Mouse (Mus musculus): ENCODE results near the gene Fam81a.

The Fam81a gene

DNA sequence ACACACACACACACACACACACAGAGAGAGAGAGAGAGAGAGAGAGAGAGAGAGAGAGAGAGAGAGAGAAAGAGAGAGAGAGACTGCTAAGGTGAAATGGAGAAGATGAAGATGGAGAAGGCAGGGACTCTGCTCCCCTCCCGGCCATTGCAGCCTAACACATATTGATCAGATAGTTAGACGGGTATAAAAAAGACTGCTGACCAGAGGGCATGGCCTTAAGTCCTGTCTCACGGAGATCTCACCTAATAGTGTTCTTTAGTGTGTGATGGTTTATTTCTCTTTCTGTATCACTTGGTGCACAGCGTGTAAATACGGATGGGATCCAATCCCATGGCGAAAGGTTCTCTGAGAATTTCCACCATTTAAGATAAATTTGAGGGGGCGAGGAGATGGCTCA lies at the start of gene Fam81a:
TSS of gene Fam81a (minus strand) at position 101 of the 400 bp plus-strand sequence.
- DNase-seq (ENCODE audit: low read depth, low spot score): no peak

DNA sequence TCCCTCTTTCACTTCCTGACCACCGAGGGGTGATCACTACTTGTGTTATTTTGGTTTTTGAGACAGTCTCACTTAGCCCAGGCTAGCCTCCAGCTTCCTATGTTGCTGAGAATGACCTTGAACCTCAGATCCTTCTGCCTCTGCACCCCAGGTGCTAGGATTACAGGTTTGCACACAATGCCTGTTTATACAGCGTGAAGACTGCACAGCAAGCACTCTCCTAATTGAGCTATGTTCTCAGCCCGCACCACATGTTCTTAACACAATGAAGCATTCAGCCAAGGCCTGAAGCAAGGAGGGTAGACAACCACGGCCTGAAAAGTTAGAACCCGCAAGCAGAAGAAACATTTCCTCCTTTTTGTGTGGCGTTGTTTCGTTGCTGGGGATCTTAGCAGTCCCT lies 40.3 kb upstream of the Fam81a start:
- DNase-seq (ENCODE audit: low read depth, low spot score): no peak

DNA sequence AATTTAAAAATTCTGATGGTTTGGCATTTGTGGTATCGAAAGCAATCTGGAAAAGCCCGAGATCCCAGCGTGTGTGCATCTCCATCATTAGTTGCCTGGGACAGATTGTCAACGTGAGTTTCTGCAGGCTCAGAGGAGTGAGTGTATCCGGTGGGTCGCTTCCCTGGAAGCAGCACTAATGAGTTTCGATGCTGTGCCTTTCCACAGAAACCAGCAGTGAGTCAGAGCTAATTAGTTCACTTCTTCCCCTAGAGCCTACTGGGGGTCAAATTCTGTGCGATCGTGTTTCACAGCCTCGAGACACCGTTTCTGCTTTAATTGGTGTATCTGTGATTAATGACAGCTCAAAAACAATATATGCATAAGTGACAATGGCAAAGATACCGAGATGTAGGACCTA lies 39.4 kb upstream of the Fam81a start:
- DNase-seq (ENCODE audit: low read depth, low spot score): no peak

DNA sequence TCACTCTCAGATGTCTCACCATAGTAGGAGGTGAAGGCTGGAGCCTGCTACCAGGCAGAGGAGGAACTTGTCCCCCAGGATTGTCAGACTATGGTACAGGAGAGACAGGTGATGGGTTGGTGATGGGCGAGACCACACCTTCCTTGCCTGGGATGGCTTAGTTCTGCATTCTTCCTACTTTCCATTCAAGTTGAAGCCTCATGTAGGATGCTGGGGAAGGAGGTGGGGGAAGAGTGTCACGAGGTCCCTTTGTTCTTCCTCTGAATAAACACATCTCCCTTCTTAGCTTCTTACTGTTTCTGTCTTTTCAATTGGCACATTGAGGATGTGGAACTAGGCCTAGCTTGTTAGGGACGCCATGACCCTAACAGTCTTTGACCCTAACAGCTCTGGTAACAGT lies 33.9 kb upstream of the Fam81a start:
- no peak for DNase-seq (ENCODE audit: low read depth, low spot score)

DNA sequence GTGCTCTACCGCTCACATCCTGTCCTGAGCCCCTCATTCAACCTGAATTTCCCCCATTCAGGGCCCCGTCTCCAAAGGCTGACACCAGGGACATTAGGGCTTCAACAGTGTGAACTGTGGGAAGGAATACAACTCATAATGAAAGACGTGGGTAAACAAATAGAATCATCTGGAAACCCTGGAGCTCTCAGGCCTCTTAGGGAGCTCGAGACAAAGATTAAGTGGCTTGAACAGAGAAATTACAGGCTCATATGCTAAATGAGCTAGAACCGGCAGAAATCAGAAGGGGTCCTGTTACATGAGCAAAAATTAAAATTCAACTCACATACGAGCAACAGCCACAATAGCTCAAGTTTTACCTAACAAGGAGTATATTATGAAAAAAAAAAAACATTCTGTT lies 32.5 kb upstream of the Fam81a start:
- no peak for DNase-seq (ENCODE audit: low read depth, low spot score)

DNA sequence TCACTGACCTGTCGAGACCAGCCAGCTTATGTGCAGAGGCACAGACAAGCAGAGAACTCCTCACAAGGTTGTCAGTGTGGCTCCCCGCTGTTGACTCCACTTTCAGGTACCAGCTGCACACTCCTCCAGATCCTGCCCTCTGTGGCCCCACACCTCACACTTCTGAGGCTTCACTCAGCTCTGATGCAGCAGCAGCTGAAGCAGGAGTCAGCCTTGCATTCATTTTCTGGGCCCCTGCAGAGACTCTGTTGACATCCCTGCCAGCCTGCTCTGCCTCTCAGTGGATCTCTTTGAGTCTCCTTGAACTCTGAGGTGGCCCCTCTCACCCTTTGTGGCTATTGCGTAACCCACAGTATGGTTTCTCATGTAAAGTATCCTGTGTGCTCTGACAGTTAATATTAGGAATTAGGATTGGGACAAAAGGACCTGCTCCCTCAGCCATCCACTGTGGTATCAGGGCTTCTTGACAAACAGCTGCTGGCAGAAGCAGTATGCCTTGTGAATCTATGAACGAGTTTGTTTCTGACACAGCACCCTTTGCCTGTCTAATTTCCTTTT lies 32.0 kb upstream of the Fam81a start:
- DNase-seq (ENCODE audit: low read depth, low spot score): no peak

DNA sequence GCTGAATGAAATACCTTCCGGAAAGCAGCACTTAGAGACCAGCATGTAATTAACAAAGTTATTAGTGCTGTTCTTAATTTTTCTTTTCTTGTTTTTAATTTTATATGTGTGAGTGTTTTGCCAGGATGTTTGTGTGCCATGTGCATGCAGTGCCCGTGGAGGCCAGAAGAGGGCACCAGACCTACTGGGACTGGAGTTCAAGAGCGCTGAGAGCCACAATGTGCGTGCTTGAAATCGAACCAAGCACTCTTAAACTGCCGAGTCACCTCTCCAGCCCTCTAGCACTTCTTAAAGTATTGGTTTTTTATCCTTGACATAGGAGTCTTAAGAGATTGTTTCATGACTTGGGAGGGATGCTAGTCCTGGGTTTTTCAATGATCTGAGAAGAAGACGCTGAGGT lies 26.6 kb upstream of the Fam81a start:
- DNase-seq (ENCODE audit: low read depth, low spot score): no peak

DNA sequence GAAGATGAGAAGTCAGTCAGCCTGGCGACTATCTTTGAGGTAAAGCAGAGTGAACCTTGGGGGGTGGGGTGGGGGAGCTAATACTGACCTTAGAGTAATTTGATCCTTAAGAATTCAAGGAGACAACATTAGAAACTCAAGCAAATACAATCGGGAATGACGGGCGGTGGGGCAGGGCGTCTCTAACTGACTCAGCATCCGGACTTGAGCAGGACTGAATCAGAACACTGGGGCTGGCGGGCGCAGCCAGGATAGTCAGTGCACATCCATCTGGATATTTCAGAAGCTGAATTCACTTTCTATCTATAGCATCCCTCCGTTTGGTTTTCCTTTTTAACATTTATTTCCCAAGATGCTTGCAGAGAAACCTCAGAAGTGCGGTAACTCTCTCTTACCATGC lies 17.7 kb upstream of the Fam81a start:
- DNase-seq (ENCODE audit: low read depth, low spot score): no peak

DNA sequence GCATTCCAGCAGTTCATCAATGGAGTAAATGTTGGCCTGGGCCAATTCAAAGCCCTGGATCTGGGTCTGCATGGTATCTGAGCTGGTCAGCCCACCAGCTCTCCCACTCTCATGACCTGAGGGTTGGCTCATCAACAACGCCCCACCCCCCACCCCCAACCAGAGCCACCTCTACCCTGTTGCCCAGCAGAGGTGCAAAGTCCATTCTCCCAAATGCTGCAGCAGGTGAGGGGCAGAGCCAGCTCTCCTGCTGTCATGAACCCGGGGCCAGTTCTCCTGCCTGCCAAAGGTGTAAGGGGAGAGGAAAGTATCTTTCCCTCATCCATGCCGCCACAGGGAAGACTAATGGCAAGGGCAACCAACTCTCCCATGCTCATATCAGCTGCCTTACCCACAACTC lies 5.3 kb upstream of the Fam81a start:
- DNase-seq (ENCODE audit: low read depth, low spot score): no peak

DNA sequence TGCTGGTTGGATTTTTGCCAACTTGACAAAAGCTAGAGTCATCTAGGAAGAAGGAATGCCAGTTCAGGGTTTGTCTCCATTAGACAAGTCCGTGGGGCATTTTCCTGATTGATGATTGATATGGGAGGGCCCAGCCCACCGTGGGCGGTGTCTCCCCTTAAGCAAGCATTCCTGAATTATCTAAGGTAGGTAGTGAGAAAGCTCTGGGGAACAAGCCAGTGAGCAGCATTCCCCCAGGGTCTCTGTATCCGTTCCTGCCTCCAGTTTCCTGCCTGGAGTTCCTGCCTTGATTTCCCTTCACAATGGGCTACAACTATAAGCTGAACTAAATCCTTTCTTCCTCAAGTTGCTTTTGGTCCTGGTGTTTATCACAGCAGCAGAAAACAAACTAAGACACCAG lies 3.1 kb upstream of the Fam81a start:
- DNase-seq (ENCODE audit: low read depth, low spot score): no peak

DNA sequence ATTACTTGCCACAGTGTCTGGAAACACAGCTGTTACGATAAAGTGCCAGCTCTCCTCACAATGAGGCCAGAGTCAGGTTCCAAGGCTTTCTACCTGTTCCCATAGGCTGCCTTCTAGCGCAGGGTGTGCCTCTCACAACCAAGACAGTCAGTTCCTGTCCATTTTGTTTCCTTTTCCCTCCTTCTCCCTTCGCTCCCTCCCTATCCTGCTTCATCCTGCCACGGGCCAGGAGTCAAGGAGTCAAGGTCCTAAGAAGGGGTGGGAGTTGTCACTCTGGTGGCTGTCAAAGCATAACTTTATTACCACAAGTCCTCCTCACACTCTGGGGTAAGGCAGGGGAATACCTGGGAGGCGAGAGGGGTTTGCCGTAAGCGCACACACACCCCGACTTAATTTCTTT lies 966 bp upstream of the Fam81a start:
- DNase-seq (ENCODE audit: low read depth, low spot score): no peak

DNA sequence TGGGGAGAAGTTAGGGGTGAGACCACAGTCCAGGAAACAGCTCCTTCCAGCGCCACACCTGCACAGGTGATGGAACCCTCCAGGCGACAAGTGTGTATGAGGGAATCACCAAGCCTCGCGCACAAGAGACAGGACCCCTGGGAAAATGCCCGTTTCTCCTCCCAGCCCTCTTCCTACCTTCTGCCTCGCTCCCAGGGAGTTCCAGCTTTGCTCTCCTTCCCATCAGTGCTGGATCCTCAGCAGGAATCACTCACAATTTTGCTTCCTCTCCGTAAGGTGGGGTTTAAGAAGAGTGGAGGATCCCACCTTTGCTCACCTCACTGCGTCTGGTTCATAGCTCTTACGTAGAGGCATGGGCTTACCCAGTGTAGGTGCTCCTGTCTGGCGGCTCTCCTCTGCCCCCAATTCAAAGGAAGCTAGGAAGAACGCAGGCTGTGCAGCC lies 454 bp downstream of the Fam81a start:
- DNase-seq (ENCODE audit: low read depth, low spot score): no peak

DNA sequence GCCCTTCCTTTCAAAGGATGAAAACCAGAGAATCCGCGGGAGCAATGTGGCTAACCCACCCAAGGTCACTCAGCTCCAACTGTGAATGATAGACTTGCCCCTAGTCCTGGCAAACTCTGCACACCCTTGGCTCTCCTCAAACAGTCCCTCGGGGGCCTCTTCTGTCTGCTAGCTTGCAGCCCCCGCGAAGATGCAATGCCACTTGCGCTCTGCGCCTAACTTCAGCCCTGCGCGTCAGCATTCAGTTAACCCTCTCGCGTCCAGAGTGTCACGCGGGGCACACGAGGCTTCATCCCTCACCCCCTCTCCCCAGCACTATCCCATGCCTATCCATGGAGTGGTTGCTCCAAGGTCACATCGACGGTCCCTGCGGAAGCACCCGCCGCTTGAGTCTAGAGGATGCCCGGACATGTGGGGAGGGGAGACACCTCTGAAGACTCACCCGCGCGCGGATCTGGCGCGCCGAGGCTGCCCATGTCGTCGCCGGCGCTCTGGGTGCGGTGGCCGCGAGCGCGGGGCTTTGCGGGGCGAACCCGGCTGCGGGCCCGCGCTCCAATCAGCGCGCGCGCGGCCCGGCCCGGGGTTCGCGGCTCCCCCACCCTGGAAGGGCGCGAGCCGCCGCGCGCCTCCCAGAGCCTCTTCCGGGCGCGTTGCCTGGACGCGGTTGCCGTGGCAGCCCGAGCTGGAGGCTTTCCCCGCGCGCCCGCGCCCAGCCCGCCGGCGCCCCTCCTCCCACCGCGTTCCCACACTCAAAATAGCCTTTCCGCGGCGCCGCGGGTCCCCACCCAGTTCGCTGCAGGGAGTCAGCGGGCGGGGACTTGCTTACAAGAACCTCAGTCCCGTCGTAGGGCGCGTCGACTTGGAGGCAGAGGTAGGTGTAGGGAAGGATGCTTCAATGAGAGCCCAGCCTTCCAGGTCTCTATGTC lies 1.2 kb downstream of the Fam81a start:
- peak; percentile 33 for DNase-seq (ENCODE audit: low read depth, low spot score)

DNA sequence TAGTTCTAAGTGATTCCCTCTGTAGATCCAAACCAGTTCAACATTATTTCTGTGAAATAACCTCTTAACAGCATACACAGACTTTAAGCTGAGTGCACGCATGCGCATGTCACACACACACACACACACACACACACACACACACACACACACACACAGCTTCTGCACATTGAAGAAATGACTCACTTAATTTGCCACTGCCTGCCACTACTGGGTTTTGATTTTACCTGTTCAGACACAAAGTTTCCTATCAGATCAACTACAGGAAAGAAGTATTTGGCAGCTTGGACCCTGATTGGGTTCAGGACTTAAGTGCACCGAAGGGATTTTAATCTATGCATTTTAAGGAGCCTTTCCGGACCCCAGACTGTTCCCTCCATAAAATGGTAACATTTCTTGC lies 2.0 kb downstream of the Fam81a start:
- no peak for DNase-seq (ENCODE audit: low read depth, low spot score)

DNA sequence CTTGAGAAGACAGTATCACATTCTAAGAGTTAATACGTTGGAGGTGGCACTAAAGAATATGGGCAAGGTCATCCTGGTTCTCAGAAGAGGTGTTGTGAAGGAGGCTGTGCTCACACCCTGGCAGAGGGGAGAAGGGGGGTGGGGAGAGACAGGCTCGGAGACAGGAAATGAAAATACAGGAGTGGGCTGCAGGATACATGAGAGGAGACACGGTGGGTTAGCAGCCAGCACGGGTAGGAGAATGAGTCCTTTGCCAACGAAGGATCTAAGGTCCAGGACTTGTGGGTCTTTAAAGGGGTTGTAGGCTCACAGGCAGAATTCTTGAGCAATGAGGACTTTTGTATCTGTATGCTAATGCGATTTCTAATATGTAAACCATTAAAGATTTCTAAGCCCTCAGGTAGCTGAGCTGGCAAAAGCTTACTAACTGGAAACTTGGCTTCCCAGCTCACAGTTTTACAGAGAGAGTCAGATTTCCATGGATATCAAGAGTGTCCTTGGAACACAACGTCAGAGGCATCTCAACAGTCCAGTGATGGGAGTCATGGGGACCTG lies 3.0 kb downstream of the Fam81a start:
- no peak for DNase-seq (ENCODE audit: low read depth, low spot score)

DNA sequence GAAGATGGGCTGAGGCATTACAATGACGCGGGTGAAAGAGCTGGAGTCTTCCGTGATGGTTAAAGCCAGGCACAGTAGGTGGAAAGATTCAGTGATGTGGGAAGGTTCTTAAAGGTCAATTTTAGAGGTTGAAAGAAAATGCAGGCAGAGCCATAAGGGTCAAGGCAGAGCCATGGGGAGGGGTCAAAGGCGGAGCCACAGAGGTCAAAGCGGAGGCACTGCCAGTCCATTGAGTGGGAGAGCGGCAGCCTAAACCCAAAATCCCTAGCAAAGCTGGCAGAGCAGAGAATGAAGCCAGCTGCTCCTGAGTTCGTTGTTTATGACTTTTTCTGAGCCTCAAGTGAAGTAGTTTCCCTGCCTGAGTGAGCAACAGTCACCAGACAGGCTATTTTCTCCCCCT lies 3.8 kb downstream of the Fam81a start:
- DNase-seq (ENCODE audit: low read depth, low spot score): no peak

DNA sequence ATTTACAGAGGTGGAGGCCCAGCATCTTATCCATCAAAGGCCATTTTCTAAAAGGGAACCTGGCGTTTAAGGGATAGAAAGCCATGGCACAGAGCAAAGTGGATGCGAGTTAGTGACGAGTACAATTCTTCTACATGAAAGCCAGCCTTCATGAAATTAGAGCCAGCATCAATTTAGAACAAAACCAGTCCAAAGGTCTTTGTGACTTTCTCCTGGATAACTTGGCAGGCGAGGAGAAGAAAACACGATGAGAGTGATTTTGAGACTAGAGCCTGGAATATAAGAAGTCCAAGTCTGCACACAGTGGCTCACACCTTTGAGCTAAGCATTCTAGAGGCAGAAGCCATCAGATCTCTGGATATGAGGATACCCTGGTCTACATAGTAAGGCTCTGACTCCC lies 4.4 kb downstream of the Fam81a start:
- no peak for DNase-seq (ENCODE audit: low read depth, low spot score)

DNA sequence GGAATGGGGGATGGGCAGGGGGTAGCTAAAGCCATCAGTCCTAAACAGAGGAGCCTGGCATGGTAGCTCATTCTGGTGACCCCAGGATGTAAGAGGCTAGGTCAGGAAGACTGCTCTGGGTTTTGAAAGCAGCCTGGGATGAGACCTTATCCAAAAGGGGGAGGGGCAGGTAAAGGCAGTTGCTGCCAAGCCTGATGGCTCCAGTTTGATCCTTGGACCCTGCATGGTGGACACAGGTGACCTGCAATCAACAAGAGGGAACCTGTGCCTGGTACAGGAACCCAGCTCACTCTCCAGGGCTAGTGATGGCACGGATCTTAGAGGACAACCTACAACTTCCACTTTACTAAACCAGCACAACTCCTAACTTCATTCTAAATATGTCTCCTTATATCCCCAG lies 7.2 kb downstream of the Fam81a start:
- DNase-seq (ENCODE audit: low read depth, low spot score): no peak

DNA sequence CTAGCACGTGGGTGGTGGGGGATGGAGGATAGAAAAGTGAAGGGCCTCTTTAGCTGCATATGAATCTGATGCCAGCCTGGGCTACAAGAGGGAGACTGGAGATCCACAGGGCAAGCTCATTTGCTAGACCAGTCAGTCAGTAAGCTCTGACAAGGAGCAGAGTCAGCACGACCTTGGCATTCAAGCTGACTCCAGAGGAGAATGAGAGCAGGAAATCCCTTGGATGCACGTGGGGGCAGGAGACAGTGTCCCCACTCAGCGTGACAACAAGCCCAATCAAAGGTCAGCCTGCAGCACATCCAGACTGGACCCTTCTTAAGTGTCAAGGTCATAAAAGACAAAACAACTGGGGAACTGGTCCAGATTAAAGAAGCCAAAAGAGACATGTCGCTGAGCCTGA lies 7.6 kb downstream of the Fam81a start:
- DNase-seq (ENCODE audit: low read depth, low spot score): no peak

DNA sequence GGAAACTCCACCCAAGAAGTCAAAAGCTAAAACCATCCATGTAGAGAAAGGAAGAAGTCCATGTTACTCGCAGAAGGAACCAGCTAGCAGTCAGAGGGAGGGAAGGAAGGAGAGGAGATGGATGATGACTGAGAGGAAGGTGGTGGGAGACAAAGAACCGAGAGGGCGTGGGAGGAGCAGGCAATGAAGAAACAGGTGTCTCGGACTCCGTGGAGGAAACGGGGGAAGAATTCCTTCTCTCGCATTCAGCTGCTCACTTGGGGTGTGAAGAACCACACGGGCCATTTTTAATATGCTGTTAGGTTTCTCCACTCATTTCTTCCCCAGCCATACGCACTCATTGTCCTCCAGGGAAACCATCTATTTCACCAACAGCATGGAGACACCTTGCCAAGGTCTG lies 8.1 kb downstream of the Fam81a start:
- DNase-seq (ENCODE audit: low read depth, low spot score): no peak

DNA sequence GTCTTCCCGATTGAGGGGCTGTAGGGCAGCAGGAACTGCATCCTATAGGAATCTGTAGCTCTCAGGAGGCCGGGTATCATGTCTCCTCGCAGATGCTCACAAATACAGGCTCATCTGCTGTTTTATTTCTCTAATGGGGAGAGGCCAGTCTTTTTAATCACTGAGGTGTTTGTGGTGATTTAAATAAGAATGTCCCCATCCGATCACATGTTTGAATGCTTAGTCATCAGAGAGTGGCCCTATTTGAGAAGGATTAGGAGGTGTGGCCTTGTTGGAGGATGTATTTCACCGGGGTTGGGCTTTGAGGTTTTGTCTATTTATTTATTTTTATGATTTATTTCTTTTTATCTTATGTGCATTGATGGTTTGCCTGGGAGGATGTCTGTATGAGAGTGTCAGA lies 11.6 kb downstream of the Fam81a start:
- DNase-seq (ENCODE audit: low read depth, low spot score): no peak

DNA sequence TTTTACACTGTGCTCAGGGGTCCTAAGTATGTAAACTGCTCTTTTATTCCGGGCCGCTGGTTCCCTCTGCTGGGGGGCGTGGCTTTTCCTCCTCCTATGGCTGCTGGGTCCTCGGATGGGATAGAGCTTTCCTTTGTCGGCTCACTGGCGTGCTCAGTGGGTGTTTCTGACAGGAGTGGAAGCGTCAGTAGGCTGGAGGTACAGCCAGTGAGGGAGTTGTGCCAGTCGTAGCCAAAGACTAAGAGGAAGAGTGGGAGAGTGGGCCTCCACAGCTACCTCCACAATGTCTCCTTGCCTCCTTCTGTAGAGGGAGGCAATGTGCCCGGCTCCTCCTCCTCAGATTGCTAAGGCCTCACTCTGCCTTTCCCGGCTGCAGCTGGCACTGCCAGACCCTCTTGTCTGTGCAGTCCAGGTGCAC lies 30.5 kb downstream of the Fam81a start:
- DNase-seq (ENCODE audit: low read depth, low spot score): no peak

DNA sequence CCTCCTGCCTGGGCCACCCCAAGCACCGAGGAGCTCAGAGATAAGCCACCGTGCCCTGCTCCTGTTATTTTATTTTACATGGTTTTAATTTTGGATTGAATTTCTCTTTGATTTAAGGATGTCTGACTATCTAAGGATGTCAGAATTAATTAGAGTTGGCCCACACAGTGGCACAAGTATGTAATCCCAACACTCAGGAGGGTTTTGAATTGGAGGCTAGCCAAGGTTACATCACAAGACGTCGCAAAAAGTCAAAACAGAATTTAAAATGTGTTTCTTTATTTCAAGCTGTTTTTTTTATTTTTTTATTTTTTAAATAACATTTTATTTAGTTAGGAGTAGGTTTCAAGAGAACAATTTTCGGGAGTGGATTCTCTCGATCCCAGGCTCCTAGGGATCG lies 31.5 kb downstream of the Fam81a start:
- DNase-seq (ENCODE audit: low read depth, low spot score): no peak
